Mouse (Mus musculus) intestine, embryonic 15.5 days (tissue): ENCODE measurements around the gene D3Ertd254e. TPM values are rescaled to one million over a fixed set of nuclear protein-coding genes. Genes with fewer than 3 reads are reported as not detected.
A peak's percentile ranks its signal among the peaks of the same experiment; 100 is the strongest.

ENCODE experiments used
- ATAC-seq: fragments of 200-750 bp; cut with Nextera tagmentation; 2 replicates; pipeline ENCODE4 v1.8.0; 2017; ENCODE audit warnings: moderate TSS enrichment, moderate library complexity
- H3K27ac ChIP-seq: fragments of 300-500 bp; sonication (generic); 2 replicates; pipeline ENCODE4 v1.5.1; 2015; ENCODE audit warnings: mild to moderate bottlenecking, inconsistent platforms
- H3K27me3 ChIP-seq: fragments of 300-500 bp; sonication (generic); replicated peaks from 2 replicates; pipeline ENCODE4 v1.6.1; 2015; ENCODE audit warnings: inconsistent platforms
- H3K36me3 ChIP-seq: fragments of 300-500 bp; sonication (generic); 2 replicates; pipeline ENCODE4 v1.6.1; 2015; ENCODE audit warnings: inconsistent platforms
- H3K4me1 ChIP-seq: fragments of 300-500 bp; sonication (generic); replicated peaks from 2 replicates; pipeline ENCODE4 v1.6.1; 2015; ENCODE audit warnings: inconsistent platforms
- H3K4me2 ChIP-seq: fragments of 300-500 bp; sonication (generic); replicated peaks from 2 replicates; pipeline ENCODE4 v1.6.1; 2015; ENCODE audit warnings: mild to moderate bottlenecking, inconsistent platforms
- H3K4me3 ChIP-seq: fragments of 300-500 bp; sonication (generic); replicated peaks from 2 replicates; pipeline ENCODE4 v1.5.1; 2015; ENCODE audit warnings: inconsistent platforms
- H3K9ac ChIP-seq: fragments of 300-500 bp; sonication (generic); 2 replicates; pipeline ENCODE4 v1.6.1; 2015; ENCODE audit warnings: inconsistent platforms
- H3K9me3 ChIP-seq: fragments of 300-500 bp; sonication (generic); 2 replicates; pipeline ENCODE4 v1.6.1; 2016; ENCODE audit warnings: inconsistent platforms
- WGBS: fragments of 180-500 bp; shearing (Covaris S2); methylation state at CpG from one replicate; pipeline ENCODE4 v1.1.7; 2015; 5-methylcytosine and 5-hydroxymethylcytosine counted together
- polyA plus RNA-seq: library from polyadenylated mRNA; unstranded; fragments of >200 nt; fragmentation: Nextera tagmentation; extraction: Ambion mirVana; gene quantifications from 2 replicates; pipeline ENCODE4 v1.2.1, GENCODE M21; 2015

The D3Ertd254e gene
- polyA plus RNA-seq, 1 experiment from 2014 or later: 5.2 TPM

DNA sequence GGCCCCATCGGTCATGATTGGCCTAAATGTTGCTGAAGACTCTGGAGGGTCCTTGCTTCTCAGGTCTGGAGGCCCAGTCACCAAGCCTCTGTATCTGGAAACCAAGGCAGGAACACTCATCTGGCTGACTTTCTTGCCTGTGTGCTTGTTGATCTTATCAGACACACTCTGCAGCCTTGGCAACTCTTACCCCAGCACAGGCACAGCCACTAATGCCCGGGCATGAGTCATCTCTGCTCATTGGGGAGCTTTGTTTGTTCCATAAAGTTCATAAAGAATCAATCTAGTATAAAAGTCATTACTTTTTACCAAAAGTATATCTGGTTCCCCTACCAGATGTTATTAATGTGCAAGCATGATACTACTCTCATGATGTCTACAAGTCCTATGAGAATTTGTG, 22.9 kb downstream of the D3Ertd254e start:
- H3K36me3 ChIP-seq: no peaks in the 10 kb centered on the region
- H3K4me3 ChIP-seq: no peak overlapping the region
- H3K9ac ChIP-seq: no peak overlapping the region
- H3K4me1 ChIP-seq: no peaks in the 10 kb centered on the region
- H3K27me3 ChIP-seq: no peaks in the 10 kb centered on the region
- no peak overlapping the region for H3K4me2 ChIP-seq
- no peak overlapping the region for H3K27ac ChIP-seq
- no peaks in the 10 kb centered on the region for H3K9me3 ChIP-seq
- 91% methylated on average over 2 of the region's 2 CpGs for WGBS
- ATAC-seq: no peak

DNA sequence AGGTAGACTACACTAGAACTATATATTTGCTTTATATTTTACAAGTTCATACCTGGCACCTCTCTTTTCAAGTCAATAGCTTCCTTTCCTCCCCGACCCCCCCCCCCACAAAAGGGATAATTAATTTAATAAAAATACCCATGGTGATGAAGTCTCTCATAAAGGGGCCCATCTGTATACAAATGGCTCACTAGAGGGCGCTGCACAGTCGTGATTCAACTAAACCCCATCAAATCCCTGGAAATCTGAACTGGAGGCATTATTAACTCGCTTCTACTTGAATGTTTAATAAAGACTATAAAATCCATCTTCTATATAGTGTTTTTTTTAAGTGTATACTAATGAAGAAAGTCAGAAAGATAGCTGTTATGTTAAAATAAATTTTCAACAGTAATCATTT, 30.7 kb downstream of the D3Ertd254e start:
- 5% methylated on average over 4 of the region's 4 CpGs for WGBS
- H3K27ac ChIP-seq: no peak overlapping the region
- H3K36me3 ChIP-seq: no peaks in the 10 kb centered on the region
- H3K27me3 ChIP-seq: no peaks in the 10 kb centered on the region
- no peaks in the 10 kb centered on the region for H3K4me1 ChIP-seq
- no peak overlapping the region for H3K9ac ChIP-seq
- H3K4me2 ChIP-seq: no peak overlapping the region
- no peaks in the 10 kb centered on the region for H3K9me3 ChIP-seq
- ATAC-seq: no peak
- no peak overlapping the region for H3K4me3 ChIP-seq

DNA sequence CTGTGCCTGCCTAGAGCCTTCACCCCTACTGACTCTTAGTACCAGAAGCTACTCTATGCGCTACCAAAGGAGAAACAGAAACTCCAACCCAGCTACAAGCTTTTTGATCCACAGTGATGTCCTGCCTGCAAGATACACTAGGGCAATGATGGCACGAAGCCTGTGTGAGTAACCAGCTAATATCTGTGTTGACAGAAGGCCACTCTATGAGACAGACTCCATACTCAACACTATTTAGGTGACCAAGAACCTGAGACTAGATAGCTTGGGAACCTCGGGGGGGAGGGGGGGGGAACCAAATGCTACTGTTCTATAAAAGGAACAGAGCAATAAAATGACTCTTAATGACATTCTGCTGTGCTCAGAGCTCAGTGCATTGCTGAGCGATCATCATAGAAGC, 35.7 kb downstream of the D3Ertd254e start:
- no peaks in the 10 kb centered on the region for H3K4me1 ChIP-seq
- no peak overlapping the region for H3K4me2 ChIP-seq
- H3K36me3 ChIP-seq: no peaks in the 10 kb centered on the region
- H3K9ac ChIP-seq: no peak overlapping the region
- no peak for ATAC-seq
- H3K27ac ChIP-seq: no peak overlapping the region
- no peaks in the 10 kb centered on the region for H3K9me3 ChIP-seq
- H3K4me3 ChIP-seq: no peak overlapping the region
- WGBS: 81% methylated on average over 4 of the region's 4 CpGs
- no peaks in the 10 kb centered on the region for H3K27me3 ChIP-seq

DNA sequence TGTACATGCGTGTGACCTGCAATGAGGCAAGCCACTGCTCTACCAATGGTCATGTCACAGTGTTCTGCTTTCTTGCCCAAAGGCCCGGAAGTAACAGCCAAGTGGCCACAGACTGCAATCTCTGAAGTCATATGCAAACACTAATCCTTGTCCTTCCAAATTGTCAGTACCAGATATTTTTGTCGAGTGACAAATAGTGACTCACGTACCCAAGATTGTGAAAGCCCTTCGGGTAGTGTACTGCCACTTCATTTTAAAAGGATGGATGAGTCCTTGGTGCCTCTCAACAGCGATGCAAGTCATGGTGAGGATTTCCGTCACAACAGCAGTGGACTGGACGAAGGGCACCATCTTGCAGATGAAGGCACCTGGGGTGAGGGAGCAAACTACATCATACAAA, 38.4 kb downstream of the D3Ertd254e start:
- Histone ChIP-seq H3K27ac (no peak overlapping the region), H3K4me2 (no peak overlapping the region), H3K36me3 (no peaks in the 10 kb centered on the region), H3K9ac (no peak overlapping the region), H3K4me1 (no peaks in the 10 kb centered on the region), H3K9me3 (no peaks in the 10 kb centered on the region), H3K27me3 (no peaks in the 10 kb centered on the region), H3K4me3 (no peak overlapping the region)
- no peak for ATAC-seq
- 89% methylated on average over 8 of the region's 8 CpGs for WGBS

DNA sequence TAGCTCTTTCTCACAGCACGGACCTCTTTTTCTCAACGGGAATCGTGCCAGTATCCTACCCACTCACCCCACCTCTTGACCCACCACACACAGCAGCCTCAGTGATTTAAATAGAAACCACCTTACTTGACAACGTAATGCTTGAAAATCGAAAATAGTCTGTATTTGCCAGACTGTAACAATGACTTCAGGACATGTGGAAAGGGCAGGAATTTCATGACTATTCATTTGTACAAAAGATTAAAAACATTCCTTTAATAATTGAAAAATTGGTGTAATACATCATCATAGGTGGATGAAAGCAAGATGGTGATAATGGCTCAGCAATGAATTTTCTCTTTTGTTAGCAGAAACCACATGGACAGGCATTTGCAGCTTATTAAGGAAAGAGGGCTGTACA, 50.3 kb downstream of the D3Ertd254e start:
- Histone ChIP-seq H3K27ac (no peak overlapping the region), H3K36me3 (no peaks in the 10 kb centered on the region), H3K4me3 (no peak overlapping the region), H3K4me1 (no peaks in the 10 kb centered on the region), H3K9ac (no peak overlapping the region), H3K27me3 (no peaks in the 10 kb centered on the region), H3K4me2 (no peak overlapping the region), H3K9me3 (no peaks in the 10 kb centered on the region)
- ATAC-seq: no peak
- WGBS: 69% methylated on average over 5 of the region's 5 CpGs

GRCm38 (mm10) chr3:36202932-36203331, 52.1 kb downstream of the D3Ertd254e start:
- Histone ChIP-seq H3K9me3 (no peaks in the 10 kb centered on the region), H3K9ac (no peak overlapping the region), H3K4me1 (no peaks in the 10 kb centered on the region), H3K4me3 (no peak overlapping the region), H3K4me2 (no peak overlapping the region), H3K27me3 (no peaks in the 10 kb centered on the region), H3K36me3 (no peaks in the 10 kb centered on the region), H3K27ac (no peak overlapping the region)
- 70% methylated on average over 7 of the region's 7 CpGs for WGBS
- ATAC-seq: no peak

GRCm38 (mm10) chr3:36207520-36208264, 56.9 kb downstream of the D3Ertd254e start:
- Histone ChIP-seq H3K4me1 (no peaks in the 10 kb centered on the region), H3K27me3 (no peaks in the 10 kb centered on the region), H3K4me2 (no peak overlapping the region), H3K27ac (no peak overlapping the region), H3K9me3 (no peaks in the 10 kb centered on the region), H3K9ac (no peak overlapping the region), H3K4me3 (no peak overlapping the region), H3K36me3 (no peaks in the 10 kb centered on the region)
- ATAC-seq: no peak
- 74% methylated on average over 19 of the region's 19 CpGs for WGBS

DNA sequence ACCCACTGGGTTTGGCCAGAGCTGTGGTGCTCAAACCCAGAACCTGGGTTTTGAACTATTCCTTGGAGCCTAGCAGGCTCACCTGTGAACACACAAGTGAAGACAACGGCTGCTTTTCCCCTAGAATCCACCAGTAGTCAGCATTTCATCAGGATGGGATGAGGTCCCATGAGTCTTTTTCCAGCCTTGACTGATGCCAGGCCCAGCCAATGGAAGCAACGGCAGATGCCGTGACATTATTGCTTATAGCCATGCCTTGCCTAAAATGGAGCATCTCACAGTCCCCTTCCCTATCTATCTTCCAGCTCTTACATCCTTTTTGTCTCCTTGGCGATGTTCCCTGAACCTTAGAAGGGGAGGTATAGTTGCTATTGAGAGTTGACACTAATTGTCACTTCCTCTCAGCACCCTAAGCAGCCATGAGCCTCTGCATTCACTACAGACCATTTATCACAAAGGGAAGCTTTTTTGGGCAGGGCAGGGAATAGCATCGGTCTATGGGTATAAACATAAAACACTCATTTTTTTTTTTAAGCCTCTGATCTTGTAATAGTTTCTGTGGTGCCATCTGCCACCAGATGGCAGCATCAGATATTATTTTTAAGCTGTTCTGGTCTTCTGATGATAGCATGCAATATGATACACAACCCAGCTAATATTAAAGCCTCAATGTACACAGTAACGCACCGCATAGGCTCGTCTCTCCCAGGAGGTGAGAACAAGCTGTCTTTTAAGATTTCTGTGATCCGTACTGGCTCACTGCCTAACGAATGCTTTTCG, 59.1 kb downstream of the D3Ertd254e start:
- ATAC-seq: 0 out of 2 replicates have a peak, but pooled peaks have one; percentile 49

DNA sequence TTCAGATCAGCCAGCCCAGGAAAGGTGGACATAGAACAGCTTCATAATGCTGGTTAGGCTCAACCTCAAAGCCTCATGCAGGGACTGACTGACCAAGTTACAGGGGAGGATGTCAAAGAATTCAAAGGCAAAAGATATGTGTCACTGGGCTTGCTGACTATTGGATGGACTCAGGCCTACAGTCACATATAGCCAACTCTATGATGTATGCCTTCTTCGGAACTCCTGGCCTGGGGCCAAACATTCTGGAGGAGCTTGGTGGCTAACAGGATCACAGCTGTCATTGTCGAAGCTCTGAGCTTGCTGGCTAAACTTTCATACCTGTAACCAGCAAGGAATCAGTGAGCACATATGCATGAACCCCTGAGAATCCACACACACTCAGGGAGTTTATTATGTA, 60.1 kb downstream of the D3Ertd254e start:
- no peaks in the 10 kb centered on the region for H3K4me1 ChIP-seq
- no peak overlapping the region for H3K27ac ChIP-seq
- no peak overlapping the region for H3K9ac ChIP-seq
- H3K4me2 ChIP-seq: no peak overlapping the region
- no peak overlapping the region for H3K4me3 ChIP-seq
- WGBS: 63% methylated on average over 2 of the region's 2 CpGs
- no peaks in the 10 kb centered on the region for H3K9me3 ChIP-seq
- H3K27me3 ChIP-seq: no peaks in the 10 kb centered on the region
- H3K36me3 ChIP-seq: no peaks in the 10 kb centered on the region
- ATAC-seq: no peak

More for the DNA sequence above, 59.1 kb downstream of the D3Ertd254e start:
- WGBS: 51% methylated on average over 11 of the region's 11 CpGs
- no peak overlapping the region for H3K4me2 ChIP-seq
- H3K36me3 ChIP-seq: no peaks in the 10 kb centered on the region
- no peak overlapping the region for H3K9ac ChIP-seq
- no peak overlapping the region for H3K27ac ChIP-seq
- H3K27me3 ChIP-seq: no peaks in the 10 kb centered on the region
- H3K9me3 ChIP-seq: no peaks in the 10 kb centered on the region
- no peaks in the 10 kb centered on the region for H3K4me1 ChIP-seq
- no peak overlapping the region for H3K4me3 ChIP-seq

GRCm38 (mm10) chr3:36212758-36213157, 61.9 kb downstream of the D3Ertd254e start:
- Histone ChIP-seq H3K4me1 (no peaks in the 10 kb centered on the region), H3K4me3 (no peak overlapping the region), H3K27ac (no peak overlapping the region), H3K4me2 (no peak overlapping the region), H3K9ac (no peak overlapping the region), H3K27me3 (no peaks in the 10 kb centered on the region), H3K36me3 (no peaks in the 10 kb centered on the region), H3K9me3 (no peaks in the 10 kb centered on the region)
- 79% methylated on average over 4 of the region's 4 CpGs for WGBS
- ATAC-seq: no peak
